Mouse (Mus musculus) urinary bladder, adult 18-20 months (tissue): ENCODE measurements around the gene A230050P20Rik.
A peak's percentile ranks its signal among the peaks of the same experiment; 100 is the strongest.

Experiments
- DNase-seq, 2 experiments: peaks; one replicate each; pipeline ENCODE4 v3.0.0; 2022; ENCODE audit warnings: low spot score in 2 of 2, mixed read lengths in 2 of 2

The A230050P20Rik gene

GRCm38 (mm10) chr9:20894629-20895028 lies 26.2 kb downstream of the A230050P20Rik start:
- no peak for DNase-seq

GRCm38 (mm10) chr9:20895382-20895781 lies 26.9 kb downstream of the A230050P20Rik start:
- DNase-seq = no peak

- DNase-seq = no peak
Measured at GRCm38 (mm10) chr9:20897736-20898510, 29.5 kb downstream of the A230050P20Rik start.

GRCm38 (mm10) chr9:20898511-20899073 lies 30.1 kb downstream of the A230050P20Rik start, which contains the start of gene Eif3g:
Gene Eif3g (minus strand): TSS chr9:20898623.
- DNase-seq = peak; percentile 77 to 79

GRCm38 (mm10) chr9:20901466-20902173 lies 33.2 kb downstream of the A230050P20Rik start:
- DNase-seq = no peak

GRCm38 (mm10) chr9:20902174-20902491 lies 33.7 kb downstream of the A230050P20Rik start:
- DNase-seq = no peak

- DNase-seq = no peak
Measured at GRCm38 (mm10) chr9:20909948-20910347, 41.5 kb downstream of the A230050P20Rik start.

- no peak for DNase-seq
Measured at GRCm38 (mm10) chr9:20916160-20916559, 47.7 kb downstream of the A230050P20Rik start.

GRCm38 (mm10) chr9:20923258-20923657 lies 54.8 kb downstream of the A230050P20Rik start:
- no peak for DNase-seq
